Mouse (Mus musculus): Measurements from ENCODE around the gene Pkd1. TPM values are rescaled to one million over a fixed set of nuclear protein-coding genes. Genes with fewer than 3 reads are reported as not detected.

The Pkd1 gene
- total and polyA plus RNA-seq, 2 experiments from 2014 or later, result 7.1 to 57.5 TPM

DNA sequence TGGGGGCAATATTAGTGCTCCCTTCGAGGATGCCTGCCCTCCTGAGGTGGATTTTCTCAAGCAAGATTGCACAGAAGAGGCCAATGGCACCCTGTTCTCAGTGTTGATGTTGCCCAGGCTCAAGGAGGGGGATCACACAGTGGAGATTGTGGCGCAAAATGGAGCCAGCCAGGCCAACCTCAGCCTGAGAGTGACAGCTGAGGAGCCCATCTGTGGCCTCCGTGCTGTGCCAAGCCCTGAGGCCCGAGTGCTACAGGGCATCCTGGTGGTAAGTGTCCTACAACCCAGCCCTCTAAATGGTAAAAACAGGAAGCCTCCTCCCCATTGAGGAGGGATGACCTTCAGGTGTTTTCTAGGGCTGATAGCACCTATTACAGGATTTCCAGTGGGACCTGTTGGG lies 20.2 kb downstream of the Pkd1 start:
- peaks cover 11% of the 10 kb centered on the region for H3K4me1 ChIP-seq (ENCODE audit: control insufficient read depth, insufficient read depth)
- WGBS, result 87% methylated on average over 4 of the region's 4 CpGs
- no peaks in the 10 kb centered on the region for H3K9me3 ChIP-seq (replicated peaks; ENCODE audit: control insufficient read depth, low read length)
- DNase-seq (ENCODE audit: low spot score) (no peak), ATAC-seq (ENCODE audit: insufficient read depth, low read depth) (no peak)
- TF ChIP-seq CTCF (IDR thresholded peaks at IDR 0.05; ENCODE audit: low read depth) (no peak), EP300 (IDR thresholded peaks at IDR 0.05; ENCODE audit: low read depth) (no peak)
- H3K9ac ChIP-seq (replicated peaks; ENCODE audit: low read depth, low read length), result no peak overlapping the region
- H3K36me3 ChIP-seq (replicated peaks; ENCODE audit: control insufficient read depth, insufficient read depth, low read length), result peaks cover 79% of the 10 kb centered on the region
- no peak overlapping the region for H3K4me3 ChIP-seq (ENCODE audit: low read depth, low read length)
- H3K4me2 ChIP-seq (ENCODE audit: low read depth, low read length), result no peak overlapping the region
- H3K27ac ChIP-seq (ENCODE audit: low read depth), result no peak overlapping the region
- H3K27me3 ChIP-seq (ENCODE audit: control insufficient read depth, insufficient read depth, low read length), result no peaks in the 10 kb centered on the region

DNA sequence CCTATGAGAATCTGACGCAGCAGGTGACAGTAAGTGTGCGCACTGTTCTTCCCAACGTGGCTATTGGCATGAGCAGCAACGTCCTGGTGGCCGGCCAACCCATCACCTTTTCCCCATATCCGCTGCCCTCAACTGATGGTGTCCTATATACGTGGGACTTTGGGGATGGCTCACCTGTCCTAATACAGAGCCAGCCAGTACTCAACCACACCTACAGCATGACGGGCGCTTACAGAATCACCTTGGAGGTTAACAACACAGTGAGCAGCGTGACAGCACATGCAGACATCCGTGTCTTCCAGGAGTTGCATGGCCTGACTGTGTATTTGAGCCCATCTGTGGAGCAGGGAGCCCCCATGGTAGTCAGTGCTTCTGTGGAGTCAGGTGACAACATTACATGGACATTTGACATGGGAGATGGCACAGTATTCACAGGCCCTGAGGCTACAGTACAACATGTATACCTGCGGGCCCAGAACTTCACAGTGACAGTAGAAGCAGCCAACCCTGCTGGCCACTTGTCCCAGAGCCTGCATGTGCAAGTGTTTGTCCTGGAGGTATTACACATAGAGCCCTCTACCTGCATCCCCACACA lies 23.1 kb downstream of the Pkd1 start:
- no peak for DNase-seq (ENCODE audit: low spot score)
- TF ChIP-seq EP300 (IDR thresholded peaks at IDR 0.05; ENCODE audit: low read depth) (no peak), CTCF (IDR thresholded peaks at IDR 0.05; ENCODE audit: low read depth) (no peak)
- H3K27me3 ChIP-seq (ENCODE audit: control insufficient read depth, insufficient read depth, low read length), result no peaks in the 10 kb centered on the region
- H3K36me3 ChIP-seq (replicated peaks; ENCODE audit: control insufficient read depth, insufficient read depth, low read length), result peaks cover 91% of the 10 kb centered on the region
- no peak overlapping the region for H3K4me3 ChIP-seq (ENCODE audit: low read depth, low read length)
- H3K4me1 ChIP-seq (ENCODE audit: control insufficient read depth, insufficient read depth), result no peaks in the 10 kb centered on the region
- 92% methylated on average over 12 of the region's 12 CpGs for WGBS
- H3K9ac ChIP-seq (replicated peaks; ENCODE audit: low read depth, low read length), result no peak overlapping the region
- no peak overlapping the region for H3K27ac ChIP-seq (ENCODE audit: low read depth)
- no peak for ATAC-seq (ENCODE audit: insufficient read depth, low read depth)
- H3K4me2 ChIP-seq (ENCODE audit: low read depth, low read length), result no peak overlapping the region
- no peaks in the 10 kb centered on the region for H3K9me3 ChIP-seq (replicated peaks; ENCODE audit: control insufficient read depth, low read length)

DNA sequence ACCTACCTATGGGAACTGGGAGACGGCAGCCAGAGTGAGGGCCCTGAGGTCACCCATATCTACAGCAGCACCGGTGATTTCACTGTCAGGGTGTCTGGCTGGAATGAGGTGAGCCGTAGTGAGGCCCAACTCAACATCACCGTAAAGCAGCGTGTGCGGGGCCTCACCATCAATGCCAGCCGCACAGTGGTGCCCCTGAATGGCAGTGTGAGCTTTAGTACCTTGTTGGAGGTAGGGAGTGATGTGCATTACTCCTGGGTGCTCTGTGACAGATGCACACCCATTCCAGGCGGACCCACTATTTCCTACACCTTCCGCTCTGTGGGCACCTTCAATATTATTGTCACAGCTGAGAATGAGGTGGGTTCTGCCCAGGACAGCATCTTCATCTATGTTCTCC lies 24.2 kb downstream of the Pkd1 start:
- 90% methylated on average over 9 of the region's 9 CpGs for WGBS

DNA sequence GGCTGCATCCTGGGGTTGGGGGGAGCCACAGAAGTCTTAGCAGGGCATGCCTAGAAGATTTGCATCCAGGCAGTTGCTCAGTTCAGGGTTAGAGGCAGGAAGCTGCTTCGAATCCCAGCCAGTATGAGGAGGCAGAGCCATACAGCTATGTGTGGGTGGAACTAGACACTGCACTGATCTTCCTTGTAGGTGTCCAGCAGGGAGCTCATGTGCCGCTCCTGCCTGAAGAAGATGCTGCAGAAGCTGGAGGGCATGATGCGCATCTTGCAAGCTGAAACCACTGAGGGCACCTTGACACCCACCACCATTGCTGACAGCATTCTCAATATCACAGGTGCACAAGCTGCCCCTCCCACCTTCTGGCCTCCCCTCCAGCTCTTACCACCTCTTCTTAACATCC lies 29.9 kb downstream of the Pkd1 start:
- Histone ChIP-seq H3K4me2 (ENCODE audit: low read depth, low read length) (no peak overlapping the region), H3K27me3 (ENCODE audit: control insufficient read depth, insufficient read depth, low read length) (no peaks in the 10 kb centered on the region), H3K4me3 (ENCODE audit: low read depth, low read length) (no peak overlapping the region), H3K9me3 (replicated peaks; ENCODE audit: control insufficient read depth, low read length) (no peaks in the 10 kb centered on the region), H3K27ac (ENCODE audit: low read depth) (no peak overlapping the region), H3K36me3 (replicated peaks; ENCODE audit: control insufficient read depth, insufficient read depth, low read length) (peaks cover 76% of the 10 kb centered on the region), H3K4me1 (ENCODE audit: control insufficient read depth, insufficient read depth) (no peaks in the 10 kb centered on the region), H3K9ac (replicated peaks; ENCODE audit: low read depth, low read length) (no peak overlapping the region)
- WGBS, result 94% methylated on average over 3 of the region's 3 CpGs
- TF ChIP-seq CTCF (IDR thresholded peaks at IDR 0.05; ENCODE audit: low read depth) (no peak), EP300 (IDR thresholded peaks at IDR 0.05; ENCODE audit: low read depth) (no peak)
- ATAC-seq (ENCODE audit: insufficient read depth, low read depth), result no peak
- no peak for DNase-seq (ENCODE audit: low spot score)

More for the DNA sequence above, 24.2 kb downstream of the Pkd1 start:
- no peak overlapping the region for H3K4me3 ChIP-seq (ENCODE audit: low read depth, low read length)
- no peak overlapping the region for H3K4me2 ChIP-seq (ENCODE audit: low read depth, low read length)
- TF ChIP-seq CTCF (IDR thresholded peaks at IDR 0.05; ENCODE audit: low read depth) (no peak), EP300 (IDR thresholded peaks at IDR 0.05; ENCODE audit: low read depth) (no peak)
- H3K36me3 ChIP-seq (replicated peaks; ENCODE audit: control insufficient read depth, insufficient read depth, low read length), result peaks cover 92% of the 10 kb centered on the region
- no peaks in the 10 kb centered on the region for H3K9me3 ChIP-seq (replicated peaks; ENCODE audit: control insufficient read depth, low read length)
- no peaks in the 10 kb centered on the region for H3K27me3 ChIP-seq (ENCODE audit: control insufficient read depth, insufficient read depth, low read length)
- no peak overlapping the region for H3K9ac ChIP-seq (replicated peaks; ENCODE audit: low read depth, low read length)
- H3K27ac ChIP-seq (ENCODE audit: low read depth), result no peak overlapping the region
- DNase-seq (ENCODE audit: low spot score) (no peak), ATAC-seq (ENCODE audit: insufficient read depth, low read depth) (no peak)
- H3K4me1 ChIP-seq (ENCODE audit: control insufficient read depth, insufficient read depth), result no peaks in the 10 kb centered on the region

DNA sequence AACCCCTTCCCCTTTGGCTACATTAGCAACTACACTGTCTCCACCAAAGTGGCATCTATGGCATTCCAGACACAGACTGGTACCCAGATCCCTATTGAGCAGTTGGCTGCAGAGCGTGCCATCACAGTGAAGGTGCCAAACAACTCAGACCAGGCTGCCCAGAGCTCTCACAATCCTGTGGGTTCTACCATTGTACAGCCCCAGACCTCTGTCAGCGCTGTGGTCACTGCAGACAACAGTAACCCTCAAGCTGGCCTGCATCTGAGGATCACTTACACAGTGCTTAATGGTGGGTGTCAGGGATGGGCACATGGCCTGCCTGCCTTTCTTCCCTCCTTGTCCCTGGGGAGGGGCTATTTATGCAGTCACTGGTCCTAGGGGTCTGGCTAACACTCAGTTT lies 30.7 kb downstream of the Pkd1 start:
- TF ChIP-seq CTCF (IDR thresholded peaks at IDR 0.05; ENCODE audit: low read depth) (no peak), EP300 (IDR thresholded peaks at IDR 0.05; ENCODE audit: low read depth) (no peak)
- H3K27me3 ChIP-seq (ENCODE audit: control insufficient read depth, insufficient read depth, low read length), result no peaks in the 10 kb centered on the region
- DNase-seq (ENCODE audit: low spot score), result no peak
- 97% methylated on average over 2 of the region's 2 CpGs for WGBS
- no peaks in the 10 kb centered on the region for H3K9me3 ChIP-seq (replicated peaks; ENCODE audit: control insufficient read depth, low read length)
- H3K4me3 ChIP-seq (ENCODE audit: low read depth, low read length), result no peak overlapping the region
- no peak overlapping the region for H3K9ac ChIP-seq (replicated peaks; ENCODE audit: low read depth, low read length)
- no peak overlapping the region for H3K27ac ChIP-seq (ENCODE audit: low read depth)
- no peaks in the 10 kb centered on the region for H3K4me1 ChIP-seq (ENCODE audit: control insufficient read depth, insufficient read depth)
- H3K36me3 ChIP-seq (replicated peaks; ENCODE audit: control insufficient read depth, insufficient read depth, low read length), result peaks cover 69% of the 10 kb centered on the region
- no peak overlapping the region for H3K4me2 ChIP-seq (ENCODE audit: low read depth, low read length)
- no peak for ATAC-seq (ENCODE audit: insufficient read depth, low read depth)

Measured in heart, postnatal 0 days (tissue).